Mouse (Mus musculus) stomach, postnatal 0 days (tissue): ENCODE data around the gene D630045J12Rik.

ENCODE experiments used
- CTCF ChIP-seq: IDR thresholded peaks from 2 replicates; pipeline ENCODE4 v1.5.1; 2016; ENCODE audit warnings: antibody characterized with exemption, low read depth, mild to moderate bottlenecking, moderate library complexity
- EP300 ChIP-seq: optimal IDR thresholded peaks from 2 replicates; pipeline ENCODE3; 2016; ENCODE audit warnings: antibody characterized with exemption

- TF ChIP-seq CTCF (no peak), EP300 (no peak)
Observed at GRCm38 (mm10) chr6:38148626-38149025, 105.2 kb downstream of the D630045J12Rik start.
